ENCODE assay signal across 33 mouse cellular contexts in genomic region chr4:36560997-36561396, GRCm38 (mm10).
"Had no signal": no experiment of that assay in that cellular context is flagged by ENCODE, and none has a peak within 500 bp of the region (broad histone marks: within the 10 kb centered on the region; RNA-seq: fewer than 3 reads in every experiment).

No protein-coding gene starts in this region.

- H3K27me3 ChIP-seq: heart, embryonic 12.5 days; heart, embryonic 13.5 days; heart, embryonic 15.5 days; hindbrain, embryonic 12.5 days; hindbrain, embryonic 13.5 days; hindbrain, embryonic 15.5 days; kidney, embryonic 15.5 days had no signal

- H3K9ac ChIP-seq: heart, embryonic 12.5 days; heart, embryonic 13.5 days; heart, embryonic 15.5 days; hindbrain, embryonic 12.5 days; hindbrain, embryonic 13.5 days; hindbrain, embryonic 14.5 days; hindbrain, embryonic 15.5 days; kidney, embryonic 15.5 days had no signal

- H3K4me1 ChIP-seq: heart, embryonic 10.5 days; heart, embryonic 12.5 days; heart, embryonic 13.5 days; heart, embryonic 15.5 days; hindbrain, embryonic 10.5 days; hindbrain, embryonic 12.5 days; hindbrain, embryonic 13.5 days; hindbrain, embryonic 15.5 days; kidney, embryonic 15.5 days had no signal

- H3K27ac ChIP-seq: heart, embryonic 10.5 days; heart, embryonic 13.5 days; heart, embryonic 15.5 days; hindbrain, embryonic 10.5 days; hindbrain, embryonic 12.5 days; hindbrain, embryonic 13.5 days; hindbrain, embryonic 14.5 days; hindbrain, embryonic 15.5 days; hindbrain, postnatal 0 days; kidney, embryonic 15.5 days; kidney, postnatal 0 days; layer of hippocampus, adult 2 months; left cerebral cortex, adult 2 months had no signal

- H3K9me3 ChIP-seq: heart, embryonic 10.5 days; heart, embryonic 12.5 days; heart, embryonic 13.5 days; heart, embryonic 15.5 days; hindbrain, embryonic 10.5 days; hindbrain, embryonic 12.5 days; hindbrain, embryonic 13.5 days; hindbrain, embryonic 15.5 days; kidney, embryonic 15.5 days had no signal

- H3K4me3 ChIP-seq: heart, embryonic 10.5 days; heart, embryonic 12.5 days; heart, embryonic 13.5 days; heart, embryonic 15.5 days; hindbrain, embryonic 10.5 days; hindbrain, embryonic 12.5 days; hindbrain, embryonic 13.5 days; hindbrain, embryonic 15.5 days; kidney, embryonic 15.5 days; layer of hippocampus, adult 2 months; left cerebral cortex, adult 2 months had no signal

- H3K36me3 ChIP-seq: heart, embryonic 10.5 days; heart, embryonic 12.5 days; heart, embryonic 13.5 days; heart, embryonic 15.5 days; hindbrain, embryonic 10.5 days; hindbrain, embryonic 12.5 days; hindbrain, embryonic 13.5 days; hindbrain, embryonic 15.5 days; kidney, embryonic 15.5 days had no signal

- ATAC-seq: hindbrain, embryonic 16.5 days; hindbrain, postnatal 0 days; inflammation-experienced regulatory T-cells, adult 6 months had no signal

- DNase-seq: heart, postnatal 10 days; heart, postnatal 14 days; heart, postnatal 36 days; heart, postnatal 4 days; kidney, adult 11 months; kidney, adult 18-20 months; kidney, adult 2 months; kidney, adult 8-10 months; kidney, adult 9 months; kidney, postnatal 10 days; kidney, postnatal 14 days; kidney, postnatal 25 days; kidney, postnatal 36 days; kidney, postnatal 4 days; layer of hippocampus, adult 9-11 months; layer of hippocampus, postnatal 36 days had no signal

- H3K4me2 ChIP-seq: heart, embryonic 11.5 days; heart, embryonic 12.5 days; heart, embryonic 13.5 days; heart, embryonic 15.5 days; hindbrain, embryonic 12.5 days; hindbrain, embryonic 13.5 days; hindbrain, embryonic 14.5 days; hindbrain, embryonic 15.5 days; kidney, embryonic 15.5 days had no signal
